Mouse (Mus musculus) thymus, postnatal 25 days (tissue): ENCODE measurements around the gene Bcl2a1c.
"Not testable (repeated sequence)": the region's sequence is repeated elsewhere in the genome, so short reads cannot be mapped to it uniquely, and the experiment has no call there.

Experiments
- DNase-seq: peaks from one replicate; pipeline ENCODE4 v3.0.0; 2022

The Bcl2a1c gene

GRCm38 (mm10) chr9:114329855-114330254 is at the start of gene Bcl2a1c:
Bcl2a1c (plus strand) TSS chr9:114330135.
- DNase-seq = not testable (repeated sequence)

- not testable (repeated sequence) for DNase-seq
Measured at GRCm38 (mm10) chr9:114305957-114306356, 24.0 kb upstream of the Bcl2a1c start.

- not testable (repeated sequence) for DNase-seq
Measured at GRCm38 (mm10) chr9:114311752-114312151, 18.2 kb upstream of the Bcl2a1c start.

- peak; percentile 60 for DNase-seq
Measured at GRCm38 (mm10) chr9:114318021-114318420, 11.9 kb upstream of the Bcl2a1c start.

GRCm38 (mm10) chr9:114326011-114326748 is 3.8 kb upstream of the Bcl2a1c start:
- DNase-seq = no peak

- not testable (repeated sequence) for DNase-seq
Measured at GRCm38 (mm10) chr9:114328332-114328731, 1.6 kb upstream of the Bcl2a1c start.

GRCm38 (mm10) chr9:114367783-114368470 is 38.0 kb downstream of the Bcl2a1c start:
- DNase-seq = peak; percentile 73

- DNase-seq = no peak
Measured at GRCm38 (mm10) chr9:114368471-114368858, 38.5 kb downstream of the Bcl2a1c start.

GRCm38 (mm10) chr9:114369389-114369788 is 39.5 kb downstream of the Bcl2a1c start:
- not testable (repeated sequence) for DNase-seq

- DNase-seq = peak; percentile 57
Measured at GRCm38 (mm10) chr9:114371717-114372116, 41.8 kb downstream of the Bcl2a1c start.

GRCm38 (mm10) chr9:114375276-114375962 is 45.5 kb downstream of the Bcl2a1c start:
- DNase-seq = no peak

- no peak for DNase-seq
Measured at GRCm38 (mm10) chr9:114377168-114377567, 47.2 kb downstream of the Bcl2a1c start.

- no peak for DNase-seq
Measured at GRCm38 (mm10) chr9:114379871-114380270, 49.9 kb downstream of the Bcl2a1c start.
